Mouse (Mus musculus): ENCODE results near the gene Mfsd2a.

- no peak for TF ChIP-seq CTCF (IDR thresholded peaks at IDR 0.05; ENCODE audit: low read depth)
- no peak for TF ChIP-seq EP300 (IDR thresholded peaks at IDR 0.05; ENCODE audit: low read depth)
These were observed 58.8 kb downstream of the Mfsd2a start for GRCm38 (mm10) chr4:122902156-122902555.

Data from heart, postnatal 0 days (tissue).